Mouse (Mus musculus) mouse trophoblast stem cell (cell line): ENCODE data around the gene Pole3.

Experiments
- in situ Hi-C, 2 experiments: fragments of 300-500 bp; cut with MseI, MboI; formaldehyde crosslinking; loops; 2 replicates in 1 of 2; 3 replicates in 1 of 2; pipeline ENCODE4 v1.15.1; 2025

Pole3 gene

DNA sequence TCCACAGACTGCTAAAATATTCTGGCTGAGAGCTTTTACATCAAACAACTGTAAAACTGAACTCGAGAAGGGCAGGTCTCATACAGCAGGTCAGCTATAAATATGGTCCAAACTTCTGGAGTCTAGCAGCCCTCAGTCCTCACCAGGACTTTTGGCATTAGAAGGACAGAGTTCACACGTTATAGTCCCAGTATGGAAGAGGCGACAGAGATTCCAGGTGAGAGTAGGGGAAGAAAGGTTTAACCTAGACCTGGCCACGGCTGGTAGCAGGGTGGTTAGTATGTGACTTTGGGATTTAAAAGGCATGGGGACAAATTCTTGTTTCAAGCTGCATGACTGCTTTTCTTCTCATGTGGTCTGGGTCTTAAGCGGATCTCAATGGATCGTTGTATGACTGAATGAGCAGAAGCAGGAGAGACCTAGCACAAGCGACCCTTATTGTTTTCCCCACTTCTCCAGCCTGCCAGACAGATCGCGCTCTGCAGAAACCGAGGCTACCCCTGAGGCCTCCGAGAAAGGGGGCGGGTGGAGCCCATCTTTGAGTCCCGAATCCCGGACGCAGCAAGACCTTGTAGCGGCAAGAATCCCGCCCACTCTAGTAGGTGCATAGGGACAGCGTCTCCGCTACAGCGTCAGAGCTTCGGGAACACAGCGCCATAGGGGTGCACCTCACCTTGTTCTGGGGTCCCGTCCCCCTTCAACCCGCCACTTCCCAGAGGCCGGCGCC lies 5.6 kb downstream of the Pole3 start:
- in situ Hi-C loops = no loop called here

DNA sequence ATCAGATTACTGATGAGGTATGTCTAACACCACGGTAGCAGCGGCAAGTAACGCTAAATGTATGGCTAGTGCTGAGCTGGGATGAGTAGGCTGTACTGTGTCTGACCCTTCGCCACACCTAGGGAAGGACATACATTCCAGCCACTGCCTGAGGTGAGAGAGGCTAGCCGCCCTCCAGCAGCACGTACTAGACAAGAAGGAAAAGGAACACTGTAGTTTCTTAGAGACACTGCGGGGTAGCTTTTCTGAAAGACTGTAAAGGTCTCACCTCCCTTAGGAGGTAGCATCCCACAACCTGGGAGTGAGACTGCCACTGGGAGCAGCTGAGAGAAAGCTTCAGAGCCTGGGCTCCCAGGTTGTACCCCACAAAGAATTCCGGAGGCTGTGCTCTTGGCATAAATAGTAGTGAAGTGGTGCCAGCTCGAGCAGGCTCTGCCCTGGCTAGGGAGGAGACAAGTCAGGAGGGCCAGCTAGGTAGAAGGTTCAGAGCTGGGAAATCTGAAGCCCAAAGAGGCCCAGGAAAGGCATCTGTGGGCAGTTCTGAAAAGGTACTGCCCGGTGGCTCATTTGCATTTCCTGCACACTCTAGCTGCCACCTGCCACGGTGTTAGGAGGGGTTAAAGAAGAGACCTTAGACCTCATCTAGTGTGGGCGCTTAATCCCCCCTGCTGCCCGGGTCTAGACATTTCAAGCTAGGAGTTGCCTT lies 6.3 kb downstream of the Pole3 start:
- in situ Hi-C loops = no loop called here

DNA sequence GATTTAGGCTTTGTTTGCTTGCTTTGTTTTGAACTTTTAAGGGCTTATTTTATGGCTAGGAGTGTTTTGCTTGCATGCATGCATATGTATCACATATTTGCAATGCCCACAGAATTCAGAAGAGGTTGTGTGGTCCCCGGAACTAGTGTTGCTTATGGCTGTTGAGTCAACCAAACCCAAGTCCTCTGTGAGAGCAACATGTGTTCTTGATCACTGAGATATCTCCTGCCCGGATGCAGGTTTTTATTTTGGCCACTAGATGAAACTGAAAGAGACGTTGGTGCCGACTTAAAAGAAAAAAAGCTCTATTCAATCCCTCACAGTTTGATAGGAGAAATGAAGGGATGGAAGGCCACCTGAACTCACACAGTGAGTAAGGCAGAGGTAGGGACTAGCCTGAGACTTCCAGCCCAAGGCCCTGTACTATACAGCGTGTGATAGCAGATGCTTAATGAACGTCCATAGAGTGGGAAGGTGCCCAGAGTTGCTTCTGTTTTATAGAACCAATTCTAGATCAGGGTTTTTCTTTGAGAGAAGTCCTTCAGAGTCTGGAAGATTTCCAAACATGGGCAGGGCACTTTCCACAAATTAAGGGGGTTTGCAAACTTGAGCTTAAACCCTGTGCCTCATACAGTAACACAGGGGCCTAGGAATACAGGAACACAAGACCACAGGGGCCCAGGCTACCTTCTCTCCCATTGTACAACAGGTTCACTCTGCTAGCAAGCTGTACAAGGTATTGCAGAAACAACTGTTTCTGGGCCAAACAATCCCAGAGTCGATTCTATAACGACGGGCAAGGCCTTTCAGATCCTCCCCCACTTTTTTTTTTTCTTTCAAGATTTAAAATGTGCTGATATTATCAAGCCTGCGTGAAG lies 7.1 kb downstream of the Pole3 start:
- in situ Hi-C loops = no loop called here

DNA sequence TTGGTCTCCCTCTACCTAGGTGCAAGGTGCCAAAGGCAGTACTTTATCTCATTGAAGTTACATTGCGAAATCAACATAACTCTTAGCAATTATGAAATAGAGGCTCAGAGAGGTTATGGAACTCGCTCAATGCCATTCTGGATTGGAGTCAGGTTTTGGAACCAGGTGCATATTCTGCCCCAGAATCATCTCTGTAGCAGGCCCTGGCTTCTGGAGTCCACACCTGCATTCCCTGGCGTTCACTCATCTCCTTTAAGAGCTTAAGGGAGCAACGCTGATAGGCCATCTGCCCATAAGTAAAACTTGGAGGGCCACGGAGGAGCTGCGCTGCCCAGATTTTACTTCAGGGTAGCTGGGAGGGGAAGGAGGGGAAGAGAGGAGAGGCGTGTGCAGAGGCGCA lies 7.8 kb downstream of the Pole3 start:
- in situ Hi-C loops = no loop called here

DNA sequence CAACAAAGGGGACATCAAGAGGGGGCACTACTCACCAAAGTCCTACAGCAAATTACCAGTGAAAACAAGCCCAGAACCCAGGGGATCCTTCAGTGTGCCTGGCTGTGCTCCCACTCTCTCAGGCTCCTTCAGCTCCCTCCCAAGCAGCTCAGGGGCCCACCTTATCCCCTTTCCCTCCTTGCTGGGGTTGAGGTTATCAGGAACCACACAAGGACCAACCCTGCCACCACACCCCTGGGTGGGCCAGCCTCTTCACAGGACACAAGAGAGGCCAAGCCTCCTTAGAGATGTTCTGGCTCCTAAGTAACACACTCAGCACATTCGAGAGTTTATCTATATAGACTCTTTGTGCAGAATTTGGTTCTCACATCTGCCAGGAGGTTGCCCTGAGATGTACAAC lies 8.3 kb downstream of the Pole3 start:
- in situ Hi-C loops = no loop called here

DNA sequence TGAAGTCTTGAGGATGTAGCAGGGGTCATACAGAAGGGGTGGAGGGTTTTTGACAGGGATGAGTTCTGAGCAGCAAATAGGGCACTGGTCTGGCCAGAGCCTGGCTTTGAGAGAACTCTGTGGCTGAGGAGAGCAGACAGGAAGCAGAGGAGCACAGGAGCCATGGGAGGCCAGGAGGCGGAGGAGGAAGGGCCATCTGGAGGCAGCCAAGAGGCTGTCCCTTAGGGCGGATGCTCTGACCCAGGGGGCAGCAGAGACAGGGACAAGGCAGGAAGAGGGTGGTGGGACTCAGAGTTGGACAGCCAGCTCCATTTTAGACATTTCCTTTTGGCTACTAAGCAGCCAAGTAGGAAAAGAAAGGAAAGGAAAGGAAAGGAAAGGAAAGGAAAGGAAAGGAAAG lies 8.8 kb downstream of the Pole3 start:
- in situ Hi-C loops = no loop called here

GRCm38 (mm10) chr4:62515490-62515889 lies 9.4 kb downstream of the Pole3 start:
- in situ Hi-C loops = no loop called here

- in situ Hi-C loops = no loop called here
These were observed 9.9 kb downstream of the Pole3 start for GRCm38 (mm10) chr4:62514995-62515394.

DNA sequence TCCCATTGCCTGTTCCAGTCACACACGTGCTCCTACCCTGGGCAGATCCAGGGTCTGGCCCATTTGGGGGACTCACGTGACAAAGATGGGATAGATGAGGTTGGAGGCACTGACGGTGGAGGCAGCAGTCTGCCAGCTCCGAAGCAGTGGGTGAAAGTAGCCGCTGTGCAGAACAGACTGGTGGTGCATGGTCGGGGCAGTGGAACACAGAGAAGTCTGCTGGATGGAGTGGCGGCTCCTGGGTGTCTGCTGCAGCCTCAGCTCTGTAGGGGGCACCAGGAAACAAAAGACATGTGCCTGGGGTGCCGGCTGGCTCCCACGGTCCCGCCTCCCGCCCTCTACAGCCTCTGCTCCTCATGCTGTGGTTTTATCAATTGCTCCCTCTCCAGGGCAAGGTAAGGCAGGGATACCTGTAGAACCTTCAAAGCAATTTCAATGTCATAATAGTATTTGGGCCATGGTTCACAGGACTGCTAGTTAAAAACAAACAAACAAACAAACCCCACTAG lies 10.8 kb downstream of the Pole3 start:
- in situ Hi-C loops = no loop called here

- in situ Hi-C loops = no loop called here
These were observed 14.9 kb downstream of the Pole3 start for GRCm38 (mm10) chr4:62509946-62510345.

DNA sequence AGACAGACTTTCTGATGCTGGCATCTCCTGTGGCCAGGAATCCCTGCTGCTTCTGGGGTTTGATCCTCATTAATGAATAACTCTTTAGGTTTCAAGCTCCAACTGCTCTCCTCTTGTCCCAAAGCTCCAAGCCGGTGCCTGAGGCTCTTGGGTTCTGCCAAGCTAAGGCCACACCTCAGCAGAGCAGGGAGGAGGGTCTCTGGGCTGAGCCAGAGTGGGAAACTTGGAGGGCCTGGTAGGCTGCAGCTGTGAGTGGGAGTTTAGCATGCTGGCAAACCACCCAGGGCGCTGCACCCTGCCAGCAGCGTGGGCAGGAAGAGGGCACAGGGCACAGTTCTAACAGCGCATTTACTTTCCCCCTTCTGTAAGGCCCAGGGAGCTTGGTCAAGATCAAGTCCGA lies 16.0 kb downstream of the Pole3 start:
- in situ Hi-C loops = no loop called here

- in situ Hi-C loops = no loop called here
These were observed 18.1 kb downstream of the Pole3 start for GRCm38 (mm10) chr4:62506798-62507197.

DNA sequence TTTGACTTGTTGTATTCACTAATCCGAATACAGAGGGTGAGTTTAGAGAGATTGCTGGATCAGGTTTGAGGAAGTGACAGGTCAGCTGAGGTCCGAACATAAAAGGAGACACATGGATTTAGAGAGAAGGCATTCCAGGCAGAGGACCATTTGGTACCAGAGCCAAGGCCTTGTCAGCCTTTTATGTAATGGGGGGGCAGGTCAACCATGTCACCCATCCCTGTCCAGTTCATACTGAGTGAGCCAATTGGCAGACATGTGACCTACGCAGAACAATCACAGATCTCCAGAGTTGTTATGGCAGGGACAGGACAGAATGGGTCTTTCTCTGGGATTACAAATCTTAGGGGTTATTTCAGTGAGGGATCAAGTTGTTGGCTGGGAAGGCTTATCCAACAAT lies 18.9 kb downstream of the Pole3 start:
- in situ Hi-C loops = no loop called here

GRCm38 (mm10) chr4:62503374-62503970 lies 21.4 kb downstream of the Pole3 start, which contains the start of gene Hdhd3:
TSS of gene Hdhd3 (minus strand) at chr4:62503467.
- in situ Hi-C loops = no loop called here

- in situ Hi-C loops = no loop called here
These were observed 21.9 kb downstream of the Pole3 start for GRCm38 (mm10) chr4:62502969-62503368.

DNA sequence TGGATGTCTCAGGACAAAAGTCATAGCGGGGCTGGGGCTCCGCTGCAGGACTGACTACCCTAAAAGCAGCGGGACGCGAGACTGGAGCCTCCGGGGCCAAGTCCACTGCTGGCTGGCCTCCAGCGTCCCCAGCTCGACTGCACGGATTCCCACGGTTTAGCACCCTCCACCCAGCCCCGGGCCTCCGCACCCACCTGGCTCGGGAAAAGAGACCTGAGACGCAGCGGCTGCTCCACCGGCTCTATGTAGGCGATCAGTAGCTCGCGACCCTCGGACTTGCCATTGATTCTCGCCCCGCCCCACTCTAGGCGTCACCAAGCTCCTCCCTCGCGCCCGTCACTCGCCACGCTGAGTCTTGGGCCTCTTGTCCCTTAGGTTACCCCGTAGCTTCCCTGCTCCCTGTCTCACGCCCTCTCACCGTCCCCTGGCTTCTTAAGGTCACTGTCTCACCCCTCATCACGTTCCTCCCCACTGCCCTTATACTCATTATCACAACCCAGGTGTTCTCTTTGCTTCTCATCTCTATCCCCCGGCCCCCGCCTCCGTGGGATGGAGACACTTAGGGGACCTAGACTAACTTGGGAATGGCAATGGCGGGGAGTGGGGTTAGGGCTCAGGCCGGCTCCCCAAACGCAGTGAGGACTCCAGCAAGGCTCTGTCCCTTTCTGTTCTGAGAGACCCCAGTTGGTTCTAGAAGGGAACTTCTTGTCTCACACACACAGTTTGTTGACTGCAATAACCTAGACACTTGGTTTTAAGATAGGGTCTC lies 22.7 kb downstream of the Pole3 start:
- in situ Hi-C loops = no loop called here

- in situ Hi-C loops = no loop called here
These were observed 23.3 kb downstream of the Pole3 start for GRCm38 (mm10) chr4:62501534-62501933.

DNA sequence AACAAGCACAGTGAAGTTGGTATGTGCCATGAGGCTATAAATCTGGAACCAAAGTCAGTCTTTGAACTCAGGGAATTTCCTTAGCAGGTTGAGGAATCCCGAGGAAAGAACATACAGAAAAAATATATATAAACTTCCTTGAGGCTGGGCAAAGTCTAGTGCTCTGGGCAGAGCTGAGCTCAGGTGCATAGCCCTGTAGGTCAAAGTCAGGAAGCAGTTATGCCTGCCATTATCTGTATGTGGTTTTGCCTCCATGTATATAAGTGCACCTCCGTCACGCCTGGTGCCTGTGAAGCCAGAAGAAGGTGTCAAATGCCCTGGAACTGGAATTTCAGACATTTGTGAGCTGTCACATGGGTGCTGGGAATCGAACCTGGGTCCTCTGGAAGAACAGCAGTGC lies 24.1 kb downstream of the Pole3 start:
- in situ Hi-C loops = no loop called here

DNA sequence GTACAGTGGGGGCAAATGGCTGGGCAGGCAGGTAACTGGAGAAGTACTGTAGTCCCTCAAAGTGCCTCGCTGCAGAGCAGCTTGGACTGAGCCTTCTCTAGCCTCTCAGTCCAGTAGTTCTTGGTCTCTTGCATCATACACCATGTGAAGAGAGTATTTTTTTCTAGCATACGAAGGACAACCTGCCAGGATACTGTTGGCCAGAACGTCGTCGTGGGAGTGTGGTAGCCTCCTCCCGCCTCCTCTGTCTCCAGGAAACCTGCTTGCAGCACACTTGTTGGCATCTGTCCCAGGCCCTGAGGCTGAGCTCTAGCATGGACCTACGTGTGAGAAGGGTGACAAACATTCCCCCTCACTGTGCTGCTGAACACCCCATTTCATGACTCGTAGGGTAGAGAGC lies 28.1 kb downstream of the Pole3 start:
- in situ Hi-C loops = no loop called here

DNA sequence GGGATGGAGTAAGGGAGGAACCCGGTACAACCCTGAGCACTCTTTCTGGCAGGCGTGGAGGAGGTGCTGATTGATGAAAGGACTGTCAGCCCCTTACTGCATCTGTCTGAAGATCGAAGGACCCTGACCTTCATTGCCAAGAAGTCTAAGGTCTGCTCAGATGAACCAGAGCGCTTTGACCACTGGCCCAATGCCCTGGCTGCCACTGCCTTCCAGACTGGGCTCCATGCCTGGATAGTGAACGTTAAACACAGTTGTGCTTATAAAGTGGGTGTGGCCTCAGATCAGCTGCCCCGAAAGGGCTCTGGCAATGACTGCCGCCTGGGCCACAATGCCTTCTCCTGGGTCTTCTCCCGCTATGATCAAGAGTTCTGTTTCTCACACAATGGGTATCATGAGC lies 28.9 kb downstream of the Pole3 start:
- in situ Hi-C loops = no loop called here

- in situ Hi-C loops = no loop called here
These were observed 30.6 kb downstream of the Pole3 start for GRCm38 (mm10) chr4:62494230-62494629.
